Mouse (Mus musculus) forebrain, postnatal 0 days (tissue): ENCODE data around the gene Asns. TPM values are rescaled to one million over a fixed set of nuclear protein-coding genes. Genes with fewer than 3 reads are reported as not detected.

Experiments used
- ATAC-seq: fragments of 200-750 bp; cut with Nextera tagmentation; 2 replicates; pipeline ENCODE4 v1.8.0; 2017; ENCODE audit warnings: mild to moderate bottlenecking, moderate library complexity
- DNase-seq: peaks from one replicate; pipeline ENCODE4 v3.0.0-alpha.2; 2015
- H3K27ac ChIP-seq: fragments of 300-500 bp; sonication (generic); 2 replicates; pipeline ENCODE4 v1.5.1; 2014; ENCODE audit warnings: low read depth, mild to moderate bottlenecking, antibody characterized with exemption, low read length, moderate library complexity, mixed read lengths
- H3K27me3 ChIP-seq: fragments of 300-500 bp; sonication (generic); 2 replicates; pipeline ENCODE4 v1.6.1; 2014; ENCODE audit warnings: mild to moderate bottlenecking, low read length, mixed read lengths; ENCODE audit not compliant: insufficient read depth
- H3K36me3 ChIP-seq: fragments of 300-500 bp; sonication (generic); 2 replicates; pipeline ENCODE4 v1.6.1; 2014; ENCODE audit warnings: mild to moderate bottlenecking, moderate library complexity; ENCODE audit not compliant: insufficient read depth
- H3K4me1 ChIP-seq: fragments of 300-500 bp; sonication (generic); 2 replicates; pipeline ENCODE4 v1.6.1; 2014; ENCODE audit warnings: antibody characterized with exemption; ENCODE audit not compliant: insufficient read depth
- H3K4me2 ChIP-seq: fragments of 300-500 bp; sonication (generic); 2 replicates; pipeline ENCODE4 v1.6.1; 2014; ENCODE audit warnings: low read depth, mild to moderate bottlenecking, moderate library complexity
- H3K4me3 ChIP-seq: fragments of 300-500 bp; sonication (generic); 2 replicates; pipeline ENCODE4 v1.5.1; 2014; ENCODE audit warnings: low read depth, low read length, mixed read lengths
- H3K9ac ChIP-seq: fragments of 300-500 bp; sonication (generic); 2 replicates; pipeline ENCODE4 v1.6.1; 2014; ENCODE audit warnings: mild to moderate bottlenecking
- H3K9me3 ChIP-seq: fragments of 300-500 bp; sonication (generic); 2 replicates; pipeline ENCODE4 v1.6.1; 2016; ENCODE audit warnings: low read length
- CTCF ChIP-seq: sonication (generic); IDR thresholded peaks from 2 replicates; pipeline ENCODE4 v1.5.1; 2016; ENCODE audit warnings: antibody characterized with exemption, control low read depth, low read depth
- WGBS: fragments of 180-500 bp; shearing (Covaris S2); extraction: QIAGEN DNeasy Blood & Tissue Kit; methylation state at CpG from one replicate; pipeline ENCODE4 v1.1.7; 2014; 5-methylcytosine and 5-hydroxymethylcytosine counted together
- polyA plus RNA-seq: library from polyadenylated mRNA; unstranded; fragments of >200 nt; fragmentation: Nextera tagmentation; extraction: Ambion mirVana; gene quantifications from 2 replicates; pipeline ENCODE4 v1.2.1, GENCODE M21; 2015
- total RNA-seq: library from RNA; depleted of rRNA; stranded (reverse); fragments of >200 nt; gene quantifications from 2 replicates; pipeline ENCODE4 v1.2.3, GENCODE M21; 2014; rRNA removed

The Asns gene
- total RNA-seq, result 95.8 and 124 TPM in 2 replicates
- polyA plus RNA-seq, result 132 and 133 TPM in 2 replicates

DNA sequence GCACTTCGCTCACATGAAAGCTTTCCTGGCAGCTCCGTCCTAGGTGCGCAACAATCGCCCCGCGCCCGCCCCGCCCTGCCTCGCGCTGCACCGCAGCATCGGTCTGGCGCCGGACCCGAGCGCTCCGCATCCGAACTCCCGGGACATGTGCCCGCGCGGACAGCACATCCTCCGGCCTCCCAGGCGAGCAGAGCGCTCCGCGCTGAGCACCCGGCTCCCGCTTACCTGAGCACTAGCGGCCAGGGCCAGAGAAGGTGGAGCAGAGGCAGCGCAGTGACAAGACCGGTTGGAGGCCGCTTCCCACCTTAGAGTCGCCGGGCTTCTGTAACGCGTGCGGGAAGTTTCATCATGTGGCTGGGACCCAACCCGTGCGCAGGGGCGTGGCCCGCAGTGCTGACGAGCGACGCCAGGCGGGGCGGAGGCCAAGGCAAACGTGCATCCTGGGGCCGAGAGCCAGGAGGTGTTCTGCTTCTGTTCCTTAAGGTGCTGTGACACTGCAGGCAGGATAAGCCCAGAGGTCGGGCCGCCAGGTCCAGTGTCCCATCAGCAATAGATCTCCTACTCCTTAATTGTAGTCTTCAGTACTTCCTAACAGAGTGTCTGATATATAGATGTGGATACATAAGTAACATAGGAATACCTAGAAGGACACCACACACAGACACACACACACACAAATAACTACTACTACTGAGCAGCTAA lies at the start of gene Asns:
Asns (minus strand) TSS at position 371 of the 702 bp plus-strand sequence.
- Histone ChIP-seq H3K4me2 (peak within 1 kb of the TSS; percentile 87), H3K27me3 (no peaks in the 10 kb centered on the region), H3K27ac (peak within 1 kb of the TSS; percentile 15; the same call in 1 of the 2 replicates), H3K9me3 (no peaks in the 10 kb centered on the region), H3K4me1 (no peaks in the 10 kb centered on the region), H3K36me3 (no peaks in the 10 kb centered on the region), H3K4me3 (peak within 1 kb of the TSS; percentile 71), H3K9ac (peak within 1 kb of the TSS; percentile 70)
- DNase-seq, result peak; percentile 87
- peak; percentile 97 for ATAC-seq
- peak; percentile 64 for TF ChIP-seq CTCF
- under 1% methylated on average over 51 of the region's 51 CpGs for WGBS

GRCm38 (mm10) chr6:7741721-7742120 lies 48.7 kb upstream of the Asns start:
- 62% methylated on average over 3 of the region's 3 CpGs for WGBS
- no peak overlapping the region for H3K4me3 ChIP-seq

GRCm38 (mm10) chr6:7737842-7738241 lies 44.8 kb upstream of the Asns start:
- Histone ChIP-seq H3K27me3 (no peaks in the 10 kb centered on the region), H3K9me3 (no peaks in the 10 kb centered on the region), H3K27ac (no peak overlapping the region), H3K4me1 (no peaks in the 10 kb centered on the region), H3K9ac (no peak overlapping the region), H3K4me2 (no peak overlapping the region), H3K4me3 (no peak overlapping the region), H3K36me3 (no peaks in the 10 kb centered on the region)
- no peak for TF ChIP-seq CTCF
- DNase-seq, result no peak
- no peak for ATAC-seq
- WGBS, result 89% methylated on average over 2 of the region's 2 CpGs

More at GRCm38 (mm10) chr6:7741721-7742120, 48.7 kb upstream of the Asns start:
- Histone ChIP-seq H3K9me3 (no peaks in the 10 kb centered on the region), H3K27ac (no peak overlapping the region), H3K4me2 (no peak overlapping the region), H3K27me3 (no peaks in the 10 kb centered on the region), H3K4me1 (no peaks in the 10 kb centered on the region), H3K36me3 (no peaks in the 10 kb centered on the region), H3K9ac (no peak overlapping the region)
- ATAC-seq (no peak), DNase-seq (no peak)
- no peak for TF ChIP-seq CTCF

GRCm38 (mm10) chr6:7732754-7733708 lies 40.0 kb upstream of the Asns start:
- no peak overlapping the region for H3K27ac ChIP-seq
- TF ChIP-seq CTCF, result peak; percentile 97
- no peaks in the 10 kb centered on the region for H3K27me3 ChIP-seq
- peak; percentile 94 for DNase-seq
- no peak overlapping the region for H3K4me3 ChIP-seq
- no peaks in the 10 kb centered on the region for H3K36me3 ChIP-seq
- H3K9me3 ChIP-seq, result no peaks in the 10 kb centered on the region
- H3K4me1 ChIP-seq, result no peaks in the 10 kb centered on the region
- WGBS, result 34% methylated on average over 12 of the region's 12 CpGs
- ATAC-seq, result peak; percentile 78
- H3K4me2 ChIP-seq, result no peak overlapping the region
- H3K9ac ChIP-seq, result no peak overlapping the region

GRCm38 (mm10) chr6:7732097-7732496 lies 39.0 kb upstream of the Asns start:
- Histone ChIP-seq H3K4me1 (no peaks in the 10 kb centered on the region), H3K27me3 (no peaks in the 10 kb centered on the region), H3K4me3 (no peak overlapping the region), H3K9ac (no peak overlapping the region), H3K4me2 (no peak overlapping the region), H3K36me3 (no peaks in the 10 kb centered on the region), H3K9me3 (no peaks in the 10 kb centered on the region), H3K27ac (no peak overlapping the region)
- no peak for TF ChIP-seq CTCF
- DNase-seq, result no peak
- WGBS, result 85% methylated on average over 6 of the region's 6 CpGs
- no peak for ATAC-seq

- no peaks in the 10 kb centered on the region for H3K9me3 ChIP-seq
- no peak overlapping the region for H3K9ac ChIP-seq
- DNase-seq (no peak), ATAC-seq (no peak)
- no peak overlapping the region for H3K4me2 ChIP-seq
- WGBS, result 70% methylated on average over 2 of the region's 2 CpGs
- H3K27ac ChIP-seq, result no peak overlapping the region
- no peaks in the 10 kb centered on the region for H3K4me1 ChIP-seq
- H3K4me3 ChIP-seq, result no peak overlapping the region
- no peak for TF ChIP-seq CTCF
- H3K36me3 ChIP-seq, result no peaks in the 10 kb centered on the region
- H3K27me3 ChIP-seq, result no peaks in the 10 kb centered on the region
Observed at GRCm38 (mm10) chr6:7729128-7729527, 36.1 kb upstream of the Asns start.

GRCm38 (mm10) chr6:7728241-7728640 lies 35.2 kb upstream of the Asns start:
- WGBS, result 91% methylated on average over 5 of the region's 5 CpGs
- ATAC-seq, result no peak

More at GRCm38 (mm10) chr6:7728241-7728640, 35.2 kb upstream of the Asns start:
- H3K4me2 ChIP-seq, result no peak overlapping the region
- H3K27me3 ChIP-seq, result no peaks in the 10 kb centered on the region
- H3K4me3 ChIP-seq, result no peak overlapping the region
- H3K36me3 ChIP-seq, result no peaks in the 10 kb centered on the region
- no peak for TF ChIP-seq CTCF
- no peak overlapping the region for H3K9ac ChIP-seq
- DNase-seq, result no peak
- no peaks in the 10 kb centered on the region for H3K9me3 ChIP-seq
- no peaks in the 10 kb centered on the region for H3K4me1 ChIP-seq
- H3K27ac ChIP-seq, result no peak overlapping the region
